Mouse (Mus musculus) spleen, embryonic (tissue): ENCODE data around the gene Snrpa1.
"Not testable (repeated sequence)": the region's sequence is repeated elsewhere in the genome, so short reads cannot be mapped to it uniquely, and the experiment has no call there.

ENCODE experiments used
- CTCF ChIA-PET: fragments of 350-600 bp; sonication (Branson Sonifier 250); formaldehyde crosslinking; loops from one replicate; lab custom pipeline; 2022; lab: Charles Lee

Gene Snrpa1

GRCm38 (mm10) chr7:66058703-66059102 lies at the start of gene Snrpa1:
Gene Snrpa1, plus strand, starts transcription at chr7:66059003.
- CTCF ChIA-PET, result interaction anchor here (0.6 to 1.1 kb wide), 2 partner anchors 14 to 168 kb away, joined by 3 read pairs; no protein-coding TSS in a partner anchor

DNA sequence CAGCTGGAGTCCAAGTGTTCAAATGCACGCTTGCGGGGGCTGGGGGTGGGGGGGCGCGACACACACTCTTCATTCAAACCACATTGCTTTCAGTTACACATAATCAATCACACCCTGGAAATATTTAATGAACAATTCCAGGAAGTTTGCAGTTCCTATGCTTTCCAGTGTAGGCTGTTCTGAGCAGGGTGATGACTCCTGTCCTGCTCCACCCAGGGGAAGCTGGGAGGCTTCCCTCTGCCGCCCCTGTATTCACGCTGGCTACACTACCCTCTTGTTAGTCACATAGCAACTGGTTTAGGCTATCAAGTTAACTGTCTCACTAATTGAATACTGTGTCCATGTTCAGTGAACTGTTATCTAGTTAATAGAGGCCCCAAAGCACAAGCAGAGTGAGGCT lies 48.3 kb upstream of the Snrpa1 start:
- CTCF ChIA-PET, result no interaction called here

- CTCF ChIA-PET, result no interaction called here
Measured at GRCm38 (mm10) chr7:66027747-66028146, 31.1 kb upstream of the Snrpa1 start.

DNA sequence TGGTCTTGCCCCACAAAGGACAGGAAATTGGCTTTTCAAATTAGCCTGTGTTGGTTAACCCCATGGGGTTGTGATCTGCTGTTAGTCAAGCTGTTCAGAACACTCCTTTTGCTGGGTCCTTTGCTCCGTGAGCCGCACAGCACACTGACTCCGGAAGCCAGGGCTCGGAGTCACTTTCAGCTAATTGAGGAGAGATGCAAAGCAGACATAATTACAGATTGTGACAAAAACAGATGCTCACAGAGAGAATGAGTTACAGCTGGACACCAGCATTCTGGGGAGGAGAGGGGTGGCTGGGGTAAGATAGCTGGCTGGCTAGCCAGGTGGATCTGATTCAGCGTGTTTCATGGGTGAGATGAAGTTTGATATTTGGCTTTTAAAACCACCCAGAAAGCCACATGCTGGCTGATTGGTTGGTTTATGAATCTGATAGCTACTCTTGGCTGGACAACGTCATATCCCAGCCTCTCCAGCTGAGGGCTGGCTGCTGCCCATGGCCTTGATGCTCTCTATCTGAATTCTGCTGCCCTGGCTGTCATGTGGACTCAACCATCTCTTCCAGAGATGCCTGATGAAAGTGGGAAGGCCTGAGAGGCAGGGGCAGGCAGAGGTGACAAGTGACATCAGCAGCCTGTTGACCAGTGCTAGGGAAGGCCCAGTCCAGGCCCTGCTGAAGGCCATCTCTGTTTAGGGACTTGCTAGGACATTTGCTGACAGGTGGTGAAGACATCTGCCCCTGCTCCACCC lies 29.9 kb upstream of the Snrpa1 start:
- CTCF ChIA-PET, result interaction anchor here (1.0 kb wide), 1 partner anchor 11 kb away, joined by 3 read pairs; no protein-coding TSS in a partner anchor

- CTCF ChIA-PET, result interaction anchor here (0.6 kb wide), 1 partner anchor 399 kb away, joined by 4 read pairs; no protein-coding TSS in a partner anchor
Measured at GRCm38 (mm10) chr7:66036809-66037208, 22.0 kb upstream of the Snrpa1 start.

DNA sequence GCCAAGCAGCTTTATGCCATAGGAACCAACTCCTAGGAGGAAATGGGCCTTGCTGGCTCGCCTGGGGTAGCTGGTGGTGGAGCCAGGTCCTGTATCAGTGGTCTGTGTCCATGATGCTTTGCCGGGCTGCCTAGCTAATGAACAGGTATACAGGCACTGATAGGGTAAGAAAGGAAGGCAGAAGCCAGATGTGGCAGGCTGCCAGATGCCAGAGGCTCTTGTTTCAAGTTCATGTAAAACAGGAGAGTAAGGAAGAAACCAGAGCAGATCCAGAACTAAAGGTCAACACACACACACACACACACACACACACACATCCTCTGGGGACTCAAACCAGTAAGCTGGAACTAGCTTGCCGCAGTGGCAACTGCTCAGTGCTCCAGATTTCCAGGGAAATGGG lies 20.5 kb upstream of the Snrpa1 start:
- CTCF ChIA-PET, result no interaction called here

GRCm38 (mm10) chr7:66038730-66039129 lies 20.1 kb upstream of the Snrpa1 start:
- CTCF ChIA-PET, result no interaction called here

GRCm38 (mm10) chr7:66040026-66040814 lies 18.6 kb upstream of the Snrpa1 start:
- CTCF ChIA-PET, result no interaction called here

- CTCF ChIA-PET, result no interaction called here
Measured at GRCm38 (mm10) chr7:66043552-66044459, 15.0 kb upstream of the Snrpa1 start, which contains the start of gene Gm45213. Gene Gm45213, plus strand, starts transcription at chr7:66043602.

GRCm38 (mm10) chr7:66044617-66045016 lies 14.2 kb upstream of the Snrpa1 start:
- CTCF ChIA-PET, result no interaction called here

DNA sequence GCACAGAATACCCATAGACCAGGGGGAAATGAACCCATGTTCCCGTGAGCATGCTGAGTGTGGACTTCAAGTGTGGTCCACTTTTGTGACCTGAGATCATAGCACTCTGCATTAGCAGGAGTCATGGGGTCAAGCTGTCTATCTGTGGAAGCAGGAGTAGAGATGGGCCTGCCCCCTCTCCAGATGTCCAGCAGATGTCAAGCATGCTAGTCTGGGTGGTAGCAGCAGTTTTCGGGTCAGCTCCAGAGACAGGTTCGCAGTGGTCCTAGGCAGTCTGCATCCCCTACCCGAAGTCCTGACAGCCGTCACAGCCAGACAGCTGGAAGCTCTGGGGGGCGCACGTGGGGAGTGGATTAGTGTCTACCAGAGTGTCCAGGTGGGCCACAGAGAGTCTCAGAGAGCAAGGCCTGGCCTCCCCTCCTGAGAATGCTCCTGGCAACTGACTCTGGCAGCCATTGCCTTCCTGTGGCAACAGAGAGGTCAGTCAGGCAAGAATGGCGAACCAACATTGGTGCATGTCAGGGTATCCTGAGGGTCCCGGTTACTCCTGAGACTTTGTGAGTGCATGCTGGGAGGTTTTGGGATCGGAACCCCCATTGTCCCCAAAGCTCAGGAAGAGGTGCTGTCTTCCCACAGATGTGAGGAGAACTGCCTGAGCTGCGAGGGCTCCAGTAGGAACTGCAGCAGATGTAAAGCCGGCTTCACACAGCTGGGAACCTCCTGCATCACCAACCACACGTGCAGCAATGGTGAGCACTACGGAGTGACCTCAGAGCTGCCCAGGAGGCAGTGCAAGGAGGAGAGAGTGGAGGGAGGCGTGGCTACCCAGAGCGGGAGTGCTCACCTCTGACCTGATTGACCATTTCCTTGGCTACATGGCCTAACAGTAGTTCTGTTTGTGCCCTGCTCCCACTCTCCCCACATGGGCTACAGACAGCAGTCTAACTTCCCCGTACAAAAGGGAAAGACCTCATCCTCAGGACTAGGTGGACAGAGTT lies 11.6 kb upstream of the Snrpa1 start:
- CTCF ChIA-PET, result no interaction called here

DNA sequence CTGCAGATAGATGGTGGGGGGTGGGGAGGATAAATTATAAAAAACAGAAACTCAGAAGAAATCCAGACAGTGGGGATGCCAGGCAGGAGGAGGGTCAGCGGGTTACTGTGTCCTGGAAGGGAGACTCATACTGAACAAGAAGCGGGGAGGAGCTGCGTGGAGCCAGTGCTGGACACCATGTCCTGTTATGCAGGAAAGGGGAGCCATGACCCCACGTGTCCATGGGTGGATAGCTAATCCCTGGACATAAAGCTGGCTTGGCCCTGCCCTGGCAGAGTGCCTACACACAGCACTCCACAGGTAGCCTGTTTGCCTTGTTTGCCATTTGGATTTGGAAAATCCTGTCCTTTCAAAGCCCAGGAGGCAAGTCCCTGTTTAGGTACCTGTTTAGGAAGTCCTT lies 10.8 kb upstream of the Snrpa1 start:
- CTCF ChIA-PET, result no interaction called here

DNA sequence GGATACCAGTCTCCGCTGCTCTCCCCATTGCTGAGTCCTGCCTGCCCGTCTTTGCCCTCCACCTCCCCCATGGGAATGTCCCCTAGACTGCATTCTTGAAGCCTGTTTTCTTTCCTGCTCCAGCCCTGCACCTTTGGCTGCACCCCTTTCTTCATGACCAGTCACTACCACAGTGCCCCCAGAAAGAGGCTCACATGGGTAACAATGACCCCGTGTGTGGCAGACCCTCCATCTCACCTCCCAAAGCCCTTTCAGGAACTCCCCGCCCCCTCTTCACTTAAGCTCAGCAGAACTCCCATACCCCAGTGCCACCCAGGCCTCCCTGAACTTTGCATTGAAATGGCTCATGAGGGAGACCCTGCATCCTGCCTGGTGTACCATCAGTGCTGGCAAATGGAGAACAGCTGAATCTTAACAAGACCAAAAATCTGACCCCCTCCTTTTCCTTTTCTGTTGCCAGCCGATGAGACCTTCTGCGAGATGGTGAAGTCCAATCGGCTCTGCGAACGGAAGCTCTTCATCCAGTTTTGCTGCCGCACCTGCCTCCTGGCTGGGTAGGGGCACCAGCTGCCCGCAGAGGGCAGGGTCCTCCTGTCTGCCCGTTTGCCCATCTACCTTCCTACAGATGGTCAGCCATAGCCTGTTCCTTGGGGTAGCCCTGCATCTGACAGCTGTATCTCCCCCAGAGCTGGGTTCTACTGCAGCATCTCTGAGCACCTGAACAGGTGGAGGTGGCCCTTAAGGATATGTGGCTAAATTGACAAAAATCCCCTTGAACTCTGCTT lies 10.2 kb upstream of the Snrpa1 start:
- CTCF ChIA-PET, result no interaction called here

DNA sequence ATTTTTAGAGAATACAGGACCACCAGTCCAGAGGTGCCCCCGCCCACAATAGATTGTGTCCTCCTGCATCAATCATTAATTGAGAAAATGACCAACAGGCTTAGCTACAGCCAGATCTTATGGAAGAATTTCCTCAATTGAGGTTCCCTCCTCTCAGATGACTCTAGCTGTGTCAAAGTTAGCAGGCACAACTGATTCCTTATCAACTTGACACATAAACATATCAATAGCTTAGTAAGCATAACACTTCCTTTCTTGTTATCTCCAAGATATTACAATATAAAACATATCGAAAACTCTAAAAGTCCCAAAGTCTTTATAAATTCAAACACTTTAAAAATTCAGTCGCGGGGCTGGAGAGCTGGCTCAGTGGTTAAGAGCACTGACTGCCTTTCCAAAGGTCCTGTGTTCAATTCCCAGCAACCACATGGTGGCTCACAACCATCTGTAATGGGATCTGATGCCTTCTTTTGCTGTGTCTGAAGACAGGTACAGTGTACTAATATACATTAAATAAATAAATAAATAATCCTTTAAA lies 4.8 kb upstream of the Snrpa1 start:
- CTCF ChIA-PET, result no interaction called here

DNA sequence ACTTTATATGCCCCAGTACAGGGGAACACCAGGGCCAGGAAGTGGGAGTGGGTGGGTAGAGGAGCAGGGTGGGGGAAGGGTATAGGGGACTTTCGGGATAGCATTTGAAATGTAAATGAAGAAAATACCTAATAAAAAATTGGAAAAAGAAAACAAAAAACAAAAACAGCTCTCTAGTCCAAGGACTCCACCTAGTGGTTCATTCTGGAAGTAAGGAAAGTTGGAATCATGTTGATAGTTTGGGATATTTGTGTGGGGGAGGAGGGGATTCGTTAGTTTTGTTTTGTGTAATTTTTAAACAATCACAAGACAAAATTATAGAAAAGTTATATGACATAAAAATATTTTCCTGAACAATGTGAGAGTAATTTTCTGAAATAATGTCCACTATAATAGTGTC lies 3.4 kb upstream of the Snrpa1 start:
- CTCF ChIA-PET, result not testable (repeated sequence)

DNA sequence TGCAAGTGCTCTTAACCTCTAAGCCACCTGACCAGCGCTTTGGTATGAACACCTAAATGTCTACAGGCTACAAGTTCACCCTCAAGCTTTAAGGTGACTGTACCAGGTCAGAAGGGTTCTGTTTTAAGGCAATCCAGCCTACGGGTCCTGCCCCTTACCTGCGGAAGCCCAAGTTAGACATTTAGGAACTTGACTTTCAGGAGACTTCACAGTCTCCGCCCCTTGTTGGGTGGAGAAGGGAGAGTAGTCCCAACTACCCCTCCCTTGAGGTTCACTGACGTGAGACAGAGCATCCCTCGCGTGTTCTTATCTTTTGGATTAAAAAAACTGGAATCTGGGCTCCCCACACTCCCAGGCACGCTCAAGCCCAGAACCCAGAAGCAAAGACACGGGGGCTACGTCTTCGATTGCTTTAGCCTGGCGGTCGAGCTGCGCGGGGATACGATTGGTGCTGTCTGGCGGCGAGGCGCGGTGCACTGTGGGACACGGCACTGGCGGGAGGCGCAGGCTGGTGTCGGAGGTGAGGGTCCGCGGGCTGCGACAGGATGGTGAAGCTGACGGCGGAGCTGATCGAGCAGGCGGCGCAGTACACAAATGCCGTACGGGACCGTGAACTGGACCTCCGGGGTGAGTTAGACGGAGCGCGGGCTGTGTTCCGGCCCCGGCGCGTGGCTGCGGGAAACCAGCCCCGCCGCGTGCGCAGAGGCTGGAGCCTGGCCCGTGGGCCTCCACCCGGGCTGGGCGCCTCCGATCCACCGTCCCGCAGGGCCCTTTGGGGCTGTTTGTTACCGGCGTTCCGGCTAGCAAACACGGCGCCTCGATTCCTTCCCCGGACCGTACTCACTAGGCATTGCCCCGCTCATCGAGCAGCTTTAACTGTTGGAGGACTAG lies 1.5 kb downstream of the Snrpa1 start:
- CTCF ChIA-PET, result interaction anchor here (0.6 to 0.8 kb wide), 2 partner anchors 18 to 19 kb away, joined by 3 read pairs; no protein-coding TSS in a partner anchor

DNA sequence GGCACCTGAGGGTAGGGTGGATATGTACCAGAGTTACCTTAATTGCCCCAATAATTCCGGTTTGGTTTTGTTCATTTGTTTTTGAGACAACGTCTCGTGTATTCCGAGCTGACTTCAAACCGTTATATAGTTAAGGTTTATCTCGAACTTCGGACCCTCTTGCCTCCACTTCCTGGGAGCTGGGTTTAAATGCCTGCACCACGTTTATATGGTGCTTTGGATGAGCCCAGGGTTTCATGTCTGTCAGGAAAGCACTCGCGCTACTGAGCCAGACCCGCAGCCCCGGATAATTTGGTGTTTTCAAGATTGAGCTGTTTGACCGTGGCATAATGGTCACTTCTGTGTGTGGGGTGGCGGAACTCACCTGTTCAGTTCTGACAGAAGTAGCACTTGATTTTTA lies 2.3 kb downstream of the Snrpa1 start:
- CTCF ChIA-PET, result interaction anchor here (0.8 kb wide), 1 partner anchor 17 kb away, joined by 3 read pairs; no protein-coding TSS in a partner anchor

DNA sequence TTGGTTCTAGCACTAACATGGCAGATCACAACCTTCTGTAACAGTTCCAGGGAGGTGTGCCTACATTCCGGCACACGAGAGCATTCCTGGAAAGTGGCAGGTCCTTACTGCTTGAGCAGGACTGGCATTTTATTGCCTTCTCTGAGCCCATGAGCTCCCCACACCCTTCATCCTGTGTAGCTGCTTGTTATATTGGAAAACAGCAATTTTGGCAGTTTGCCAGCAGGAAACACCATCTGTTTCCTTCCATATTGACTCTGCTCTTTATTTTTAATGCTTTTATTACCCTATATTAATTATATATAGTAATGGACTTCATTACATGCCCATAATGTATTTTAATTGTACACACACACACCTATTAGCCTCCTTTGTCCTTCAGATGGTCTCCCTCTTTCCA lies 17.6 kb downstream of the Snrpa1 start:
- CTCF ChIA-PET, result no interaction called here
